Mouse (Mus musculus): ENCODE data around the gene Acr.

Gene Acr

GRCm38 (mm10) chr15:89623626-89623959, 55.5 kb downstream of the Acr start:
- DNase-seq: peak; percentile 64
